Mouse (Mus musculus) heart, adult 9 months (tissue): Measurements from ENCODE around the gene Stip1.
"Not testable (repeated sequence)": the region's sequence is repeated elsewhere in the genome, so short reads cannot be mapped to it uniquely, and the experiment has no call there.

ENCODE experiments used
- DNase-seq, 2 experiments: peaks; one replicate each; pipeline ENCODE4 v3.0.0; 2022; ENCODE audit warnings: low spot score in 2 of 2

Gene Stip1

DNA sequence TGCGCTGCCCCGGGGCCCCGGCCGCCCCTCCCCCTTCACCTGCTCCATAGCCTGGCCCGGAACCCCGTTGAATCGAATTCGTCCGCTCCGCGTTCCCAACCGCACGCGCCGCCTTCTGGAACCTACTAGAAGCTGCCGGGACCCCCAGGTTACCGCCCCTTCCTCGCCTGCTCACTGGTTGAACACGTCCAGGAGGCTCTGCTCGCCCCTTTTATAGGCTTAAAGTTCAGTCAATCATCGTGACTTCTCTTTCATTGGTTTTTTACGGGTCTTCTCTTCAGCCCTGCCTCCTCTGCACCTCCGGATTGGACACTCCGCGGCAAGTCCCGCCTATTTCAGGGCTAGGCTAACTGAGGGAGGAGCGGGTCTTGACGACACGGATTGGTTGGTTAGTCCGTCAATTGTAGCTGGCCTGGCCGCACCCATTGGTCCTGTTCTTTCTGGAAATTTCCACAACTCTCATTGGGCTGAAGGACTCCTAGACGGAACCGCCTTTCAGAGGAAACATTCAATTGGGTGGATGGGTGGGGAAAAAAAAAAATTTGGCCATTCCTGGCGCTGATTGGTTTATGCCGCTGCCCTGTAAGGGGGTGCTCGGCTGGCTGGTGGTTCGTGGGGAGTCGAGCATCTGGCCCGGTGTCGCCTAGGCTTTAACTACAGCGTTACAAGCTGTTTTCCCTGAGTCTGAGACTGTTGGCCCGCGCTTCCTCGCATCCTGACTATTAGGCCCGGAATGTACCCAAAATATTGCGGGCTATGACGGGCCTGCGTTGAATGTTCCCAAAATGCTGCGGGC lies at the start of gene Stip1:
TSS of gene Stip1 (minus strand) at position 127 of the 796 bp plus-strand sequence.
- DNase-seq = peak; percentile 100

DNA sequence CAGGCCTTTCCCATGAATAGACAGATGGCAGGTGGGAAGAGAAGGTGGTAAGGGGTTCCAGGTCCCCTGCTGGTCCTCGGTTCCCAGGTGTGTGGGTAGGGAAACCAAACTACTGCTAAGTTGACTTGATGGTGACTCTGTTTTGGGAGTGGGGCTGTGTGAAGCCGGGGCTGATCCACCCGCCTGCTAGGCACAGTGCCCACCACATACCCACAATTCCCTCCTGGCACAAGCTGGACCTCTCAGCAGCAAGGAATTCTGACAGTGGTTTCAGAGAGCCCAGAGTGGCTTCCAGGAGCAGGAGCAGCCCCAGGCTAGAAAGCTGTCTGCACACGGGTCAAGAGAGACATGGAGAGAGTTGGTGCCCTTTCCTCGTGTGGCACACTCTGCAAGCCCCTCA lies 49.3 kb upstream of the Stip1 start:
- DNase-seq = no peak

DNA sequence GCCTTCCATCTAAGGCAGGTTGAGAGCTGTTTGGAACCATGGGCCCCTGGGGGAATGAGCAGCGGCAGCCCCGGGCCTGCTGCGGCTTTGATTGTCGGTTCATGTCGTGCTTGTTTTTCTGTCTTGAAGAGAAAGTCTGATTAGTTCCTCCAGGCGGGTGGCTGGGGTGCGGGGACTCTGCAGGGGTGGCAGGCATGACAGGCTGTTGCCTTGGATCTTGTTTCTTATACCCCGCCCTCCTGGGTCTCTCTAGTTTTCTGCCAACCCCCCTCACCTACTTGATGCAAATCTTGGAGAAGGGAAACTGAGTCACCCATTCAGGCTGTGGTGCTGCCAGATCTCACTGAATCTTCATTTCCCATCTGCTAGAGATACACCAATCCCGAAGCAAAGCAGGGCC lies 48.8 kb upstream of the Stip1 start:
- no peak for DNase-seq

DNA sequence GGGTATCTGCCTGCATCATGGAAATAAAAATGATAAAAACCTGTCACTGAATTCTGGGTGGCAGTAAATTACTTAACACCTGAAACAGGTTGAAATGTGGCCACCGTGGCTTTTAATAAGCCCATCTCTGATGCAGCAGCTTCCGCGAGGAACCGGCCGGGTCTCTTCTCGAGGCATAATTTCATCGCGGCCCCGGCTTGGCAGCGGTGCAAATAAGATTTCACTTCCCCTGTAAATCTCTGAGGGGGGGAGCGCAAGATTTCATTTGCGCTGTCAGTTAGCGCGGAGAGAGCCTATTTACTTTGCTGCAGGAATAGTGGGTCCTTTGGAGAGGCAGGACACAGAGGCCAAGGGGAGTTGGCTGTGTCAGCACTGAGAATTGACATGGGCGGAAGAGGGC lies 45.0 kb upstream of the Stip1 start:
- no peak for DNase-seq

DNA sequence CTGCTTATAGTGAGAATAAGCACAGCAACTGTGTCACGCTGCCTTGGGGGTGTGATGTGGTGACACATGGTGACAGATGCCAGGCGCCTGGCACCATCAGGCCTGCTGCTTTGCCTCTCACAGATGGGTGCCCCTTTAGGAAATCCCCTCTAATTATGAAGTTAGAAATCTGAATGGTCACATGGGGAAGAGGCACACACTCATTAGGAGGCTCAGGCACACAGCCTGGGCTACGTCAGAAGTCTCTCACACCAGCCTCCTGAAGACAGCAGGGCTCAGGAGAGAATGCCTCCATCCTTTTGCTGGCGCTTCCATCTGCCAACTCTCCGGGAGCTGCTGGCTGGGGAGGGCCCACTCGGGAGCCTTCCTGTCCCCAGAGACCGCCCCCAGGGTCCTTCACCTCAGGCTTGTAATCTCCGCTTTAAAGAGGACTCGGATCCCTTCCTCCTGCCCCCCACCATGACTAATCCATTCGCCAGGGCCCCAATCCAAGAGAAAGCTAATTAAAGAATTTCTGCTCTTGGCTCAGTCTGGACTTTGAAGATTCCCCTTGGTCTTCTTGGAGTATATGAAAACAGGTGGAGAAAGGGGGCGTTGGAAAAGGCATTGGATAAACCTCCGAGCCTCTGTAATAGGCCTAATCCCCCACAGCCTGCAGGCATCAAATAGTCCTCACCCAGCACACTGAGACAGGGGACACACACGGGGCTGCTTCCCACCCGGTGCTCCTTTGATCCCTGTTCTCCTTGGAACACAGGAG lies 43.4 kb upstream of the Stip1 start:
- DNase-seq = no peak

DNA sequence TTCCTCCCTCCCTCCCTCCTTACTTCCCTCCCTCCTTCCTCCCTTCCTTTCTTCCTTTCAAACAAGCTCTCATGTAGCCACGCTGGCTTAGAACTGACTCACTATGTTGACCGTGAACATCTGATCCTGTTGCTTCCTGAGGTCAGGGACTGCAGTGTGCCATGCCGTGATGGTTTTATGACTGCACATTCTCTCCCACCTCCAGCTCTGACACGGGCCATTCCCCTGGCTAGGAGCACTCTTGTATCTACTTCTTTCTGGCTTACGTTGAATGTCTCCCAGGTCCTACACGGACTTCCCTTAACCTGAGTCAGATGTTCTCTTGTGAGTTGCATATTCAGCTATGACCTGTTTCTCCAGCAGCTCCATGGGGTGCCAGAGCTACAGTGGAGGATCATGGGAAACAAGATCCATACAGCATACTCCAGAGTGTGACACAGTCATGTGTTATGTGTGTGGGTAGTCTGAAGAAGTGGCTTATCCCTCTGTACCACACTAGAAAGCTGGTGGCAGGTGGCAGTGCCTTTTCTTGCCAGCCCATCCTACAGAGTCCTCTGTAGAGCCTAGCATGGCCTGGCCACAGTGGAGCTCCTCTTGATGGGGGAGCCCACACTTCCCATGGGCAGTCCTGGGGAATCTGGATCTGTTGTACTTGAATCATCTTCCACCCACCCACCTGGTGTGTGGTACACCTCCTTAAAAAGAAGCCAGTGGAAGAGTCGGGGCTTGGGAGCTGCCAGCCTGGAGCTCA lies 41.9 kb upstream of the Stip1 start:
- no peak for DNase-seq

DNA sequence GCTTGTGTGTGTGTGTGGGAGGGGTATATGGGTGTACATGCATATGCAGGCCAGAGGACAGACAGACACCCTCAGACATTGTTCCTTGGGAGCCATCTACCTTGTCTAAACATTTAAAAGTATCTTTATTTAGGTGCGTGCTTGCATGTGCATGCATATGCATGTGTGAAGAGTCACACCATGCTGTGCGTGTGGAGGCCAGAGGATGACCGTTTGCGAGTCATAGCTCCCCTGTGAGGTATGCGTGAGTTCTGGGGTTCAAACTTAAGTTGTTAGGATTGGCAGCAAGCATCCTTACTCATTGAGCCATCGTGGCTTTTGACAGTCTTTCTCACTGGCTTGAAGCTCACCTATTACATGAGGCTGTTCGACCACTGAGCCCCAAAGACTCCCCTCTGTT lies 38.5 kb upstream of the Stip1 start:
- DNase-seq = no peak

DNA sequence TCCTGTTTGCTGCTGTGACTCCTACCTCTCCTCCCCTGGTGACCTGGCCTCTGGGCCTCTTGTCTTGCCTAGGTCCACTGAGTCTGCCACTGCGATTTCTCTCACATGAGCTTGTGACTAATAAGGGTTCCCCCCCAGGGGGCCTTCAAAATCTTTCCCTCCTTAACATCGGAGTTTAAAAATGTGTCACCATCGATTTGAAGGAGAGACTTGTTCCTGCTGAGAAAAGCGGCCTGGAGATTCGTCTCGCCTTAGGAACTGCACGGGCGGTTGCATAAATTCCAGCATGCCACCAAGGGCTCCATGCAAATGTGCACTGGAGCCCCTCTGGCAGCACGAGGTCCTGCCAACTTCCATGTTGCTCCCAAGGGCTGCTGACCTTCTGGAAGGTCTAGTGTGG lies 37.9 kb upstream of the Stip1 start:
- no peak for DNase-seq

DNA sequence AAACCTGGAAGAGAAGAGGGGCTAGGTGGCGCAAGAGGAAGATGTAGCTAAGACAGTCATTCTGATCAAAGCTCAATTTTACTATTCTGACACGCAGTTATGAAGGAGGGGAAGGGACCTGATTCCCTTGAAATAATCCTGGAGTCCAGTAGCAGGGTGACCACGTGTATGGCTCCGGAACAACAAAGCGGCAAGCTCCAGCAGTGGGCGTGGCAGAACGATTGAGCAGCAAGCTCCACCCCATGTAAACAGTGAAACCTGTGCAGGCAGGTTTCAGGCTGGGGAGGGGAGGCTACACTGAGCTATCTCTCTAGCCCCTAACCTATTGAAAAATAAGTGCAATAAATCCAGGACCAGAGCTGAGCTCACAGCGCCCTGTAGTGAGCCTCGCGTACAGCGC lies 35.6 kb upstream of the Stip1 start:
- not testable (repeated sequence) for DNase-seq

DNA sequence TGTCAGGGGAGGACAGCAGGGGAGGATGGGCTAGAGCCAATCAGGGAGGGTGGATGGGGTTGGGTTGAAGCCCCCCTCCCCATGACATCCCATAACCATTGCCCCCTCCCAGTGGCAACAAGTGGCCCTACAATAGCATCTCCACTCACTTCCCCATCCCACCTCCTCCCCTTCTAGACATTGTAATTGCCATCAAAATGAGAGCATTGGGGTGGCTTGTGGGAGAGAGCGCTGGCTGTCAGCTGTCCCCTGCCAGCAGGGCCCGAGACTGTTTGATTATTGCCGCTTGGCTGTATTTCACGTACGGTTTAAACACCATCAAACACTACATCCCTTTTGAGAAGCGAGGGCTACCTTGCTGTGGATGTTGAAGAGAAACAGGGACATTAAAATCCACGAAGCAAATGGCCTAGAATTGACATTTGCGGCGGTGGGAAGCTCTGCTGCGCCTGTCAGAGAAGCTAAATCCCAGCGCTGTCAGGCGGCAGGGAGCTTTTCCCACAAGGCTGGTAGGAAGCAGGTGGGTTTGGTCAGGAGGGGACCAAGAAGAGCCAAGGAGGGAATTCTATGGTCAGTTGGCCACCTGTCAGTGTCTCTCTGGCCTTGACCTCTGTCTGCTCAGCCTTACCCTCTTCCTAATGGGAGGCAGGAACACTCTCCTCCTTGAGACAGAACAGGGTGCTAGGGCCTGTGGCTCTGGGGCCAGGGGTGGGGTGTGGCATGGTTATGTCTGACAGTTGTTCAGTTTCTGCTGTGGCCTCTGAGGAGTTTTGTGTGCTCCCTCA lies 34.4 kb upstream of the Stip1 start:
- DNase-seq = no peak

DNA sequence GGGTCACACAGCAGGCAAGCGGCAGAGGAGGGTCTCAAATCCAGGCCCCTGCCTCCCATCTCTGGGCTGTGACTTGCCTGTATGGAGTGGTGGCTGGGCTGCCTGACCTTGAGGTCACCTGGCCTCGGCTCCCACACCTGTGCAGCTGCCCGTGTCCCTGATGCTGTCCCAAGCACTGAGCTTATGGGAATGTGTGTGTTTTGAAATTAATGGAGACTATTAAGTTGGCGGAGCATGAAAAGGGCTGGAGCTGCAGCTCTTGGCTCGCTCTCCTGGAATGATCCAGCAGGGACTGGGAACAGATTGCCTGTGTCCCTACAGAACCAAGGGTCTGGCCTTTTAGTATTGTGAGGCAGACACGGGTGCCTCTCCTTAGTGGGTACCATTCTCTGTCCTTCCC lies 32.5 kb upstream of the Stip1 start:
- no peak for DNase-seq

DNA sequence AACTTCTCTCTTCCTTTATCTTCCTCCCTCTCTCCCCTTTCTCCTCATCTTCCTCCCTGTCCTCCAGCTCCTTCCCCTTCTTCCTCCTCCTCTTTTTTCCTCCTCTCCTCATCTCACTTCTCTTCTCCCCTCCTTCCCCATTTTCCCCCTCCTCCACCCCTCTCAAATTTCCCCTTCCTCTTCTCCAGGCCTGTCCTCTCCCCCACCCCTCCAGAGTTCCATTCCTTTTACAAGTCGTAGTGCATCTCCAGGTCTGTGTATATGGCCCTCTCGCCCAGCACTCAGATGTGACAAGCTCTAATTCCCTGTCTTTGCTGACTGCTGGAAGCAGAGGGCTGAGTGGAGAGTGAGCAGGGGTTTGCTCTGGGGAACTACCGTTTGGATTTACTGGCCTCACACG lies 31.0 kb upstream of the Stip1 start:
- DNase-seq = no peak

DNA sequence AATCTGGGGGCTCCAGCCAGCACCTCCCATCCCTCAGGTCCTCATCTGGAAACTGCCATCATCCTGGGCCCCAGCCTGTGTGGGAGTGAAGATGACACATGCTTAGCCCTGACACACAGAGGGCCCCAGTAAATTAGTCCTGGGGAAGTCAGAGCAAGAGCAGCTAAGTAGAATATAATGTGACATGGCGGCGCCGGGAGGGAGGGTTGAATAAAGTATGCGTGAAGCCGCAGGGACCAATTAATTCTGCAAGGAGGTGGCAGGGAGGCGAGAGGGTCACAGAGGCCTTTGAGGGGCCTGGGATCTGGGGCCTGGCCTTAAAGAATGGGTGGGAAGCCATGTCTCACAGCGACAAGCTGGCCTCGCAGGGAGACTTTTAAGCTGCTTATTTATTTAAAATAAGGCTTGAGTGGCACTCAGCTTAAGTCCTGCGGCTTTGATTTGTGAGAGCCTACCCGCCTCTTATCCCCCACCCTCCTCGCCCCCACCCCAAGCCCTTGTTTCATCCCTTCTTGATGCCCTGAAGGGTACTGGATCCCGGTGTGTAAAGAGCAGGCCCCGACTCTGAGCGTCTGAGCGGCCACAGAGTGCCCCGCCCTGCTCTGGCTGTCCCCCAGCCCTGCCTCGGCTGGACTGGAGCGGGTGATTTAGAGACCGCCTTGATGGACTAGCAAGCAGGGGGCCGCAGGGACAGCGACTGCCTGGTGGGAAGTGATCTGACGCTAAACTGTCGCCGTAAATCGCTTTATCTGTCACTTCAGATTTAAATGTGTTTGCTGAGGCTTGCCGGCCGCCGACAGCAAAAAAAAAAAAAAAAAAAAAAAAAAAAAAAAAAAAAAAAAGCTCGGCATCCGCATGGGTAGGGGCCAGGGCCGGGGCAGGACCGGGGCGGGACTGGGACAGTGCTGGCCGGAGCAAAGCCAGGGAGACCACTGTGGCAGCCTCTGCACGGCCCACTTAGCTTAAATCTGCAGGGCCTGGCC lies 30.3 kb upstream of the Stip1 start:
- DNase-seq = no peak

DNA sequence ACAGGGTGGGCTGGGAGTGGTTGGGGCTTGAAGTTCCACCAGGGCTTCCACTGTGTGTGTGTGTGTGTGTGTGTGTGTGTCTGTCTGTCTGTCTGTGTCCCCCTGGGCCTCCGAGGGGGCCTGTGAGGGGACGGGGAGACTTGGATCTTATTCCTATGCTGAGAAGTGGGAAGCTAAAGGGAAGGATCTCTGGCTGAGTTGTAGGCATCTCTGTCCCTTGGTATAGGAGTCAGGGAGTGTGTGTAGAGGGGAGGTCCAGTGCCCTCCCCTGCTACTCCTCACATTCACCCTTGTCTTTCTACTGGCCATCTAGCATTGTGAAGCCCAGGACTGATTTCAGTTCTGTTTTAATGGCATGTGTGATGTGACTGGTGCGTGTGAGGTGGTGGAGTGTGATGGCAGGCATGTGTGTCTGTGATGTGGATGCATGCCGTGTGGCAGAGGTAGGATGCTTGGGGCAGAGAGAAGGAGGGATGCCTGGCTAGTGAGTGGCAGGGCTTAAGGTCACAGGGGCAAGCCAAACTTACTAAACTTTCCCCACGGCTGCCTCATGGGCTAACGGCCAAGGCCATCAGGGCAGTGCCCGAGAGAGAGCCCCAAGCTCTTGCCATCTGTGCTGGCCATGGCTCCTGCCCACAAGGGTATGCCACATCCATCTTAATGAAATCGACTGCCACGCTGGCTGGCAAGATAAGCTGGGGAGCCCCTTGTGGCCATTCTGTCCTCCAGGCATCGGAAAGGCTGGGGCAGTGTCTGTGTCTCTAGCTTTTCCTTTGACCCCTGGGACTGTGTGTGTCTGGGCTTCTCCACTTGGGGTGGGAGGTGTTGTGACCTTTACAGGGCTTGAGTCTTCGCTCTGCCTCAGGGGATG lies 29.1 kb upstream of the Stip1 start:
- DNase-seq = no peak

DNA sequence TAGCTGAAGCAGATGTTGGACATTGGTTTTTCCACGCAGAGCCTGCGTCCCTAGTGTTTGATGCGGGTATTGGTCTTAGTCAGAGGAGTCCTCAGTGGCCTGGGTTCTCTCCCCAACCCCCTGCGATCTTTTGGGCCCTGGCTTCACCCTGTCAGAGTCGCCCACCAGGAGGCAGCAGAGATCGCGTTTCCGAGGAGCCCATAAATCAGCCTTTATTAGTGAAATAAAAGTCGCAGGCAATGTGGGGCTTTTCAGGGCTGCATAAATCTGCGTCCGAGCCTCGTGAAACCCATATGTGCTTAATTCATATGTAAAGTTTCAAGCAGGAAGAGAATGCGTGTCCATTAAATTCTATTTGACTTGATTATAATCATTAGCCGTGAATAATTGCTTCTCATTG lies 28.4 kb upstream of the Stip1 start:
- DNase-seq = peak; percentile 20 to 58

DNA sequence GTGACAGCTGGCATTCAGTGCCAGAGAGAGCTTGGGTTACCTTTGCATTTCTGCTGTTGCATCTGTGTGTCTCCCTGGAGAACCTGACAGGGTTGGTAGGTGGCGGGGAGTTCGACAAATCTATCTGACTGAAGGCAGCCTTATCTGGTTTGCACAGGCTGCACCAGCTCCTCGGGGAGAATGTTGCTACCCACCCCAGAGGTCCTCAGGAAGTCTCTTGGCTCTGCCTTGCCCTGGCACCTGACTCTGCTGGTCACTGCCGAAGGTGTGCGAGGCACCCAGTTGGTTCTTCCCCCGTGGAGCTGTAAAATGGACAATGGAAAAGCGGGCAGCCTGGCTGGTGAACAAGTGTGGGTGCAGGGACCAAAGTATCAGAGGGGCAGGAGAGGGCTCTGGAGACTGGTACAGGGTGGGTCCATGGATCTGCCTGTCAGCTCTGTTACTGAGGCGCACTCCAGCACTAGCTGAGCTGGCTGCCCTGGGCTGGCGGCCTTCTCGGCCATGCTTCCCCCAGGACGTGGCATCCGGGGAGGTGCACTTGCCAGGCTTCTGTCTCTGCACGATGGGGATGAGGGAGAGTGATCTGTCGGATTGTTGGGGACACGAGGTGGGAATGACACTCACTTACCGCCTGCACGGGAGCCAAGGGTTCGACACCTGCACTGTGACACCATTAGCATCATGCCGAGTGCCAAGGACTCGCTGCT lies 27.7 kb upstream of the Stip1 start:
- no peak for DNase-seq

DNA sequence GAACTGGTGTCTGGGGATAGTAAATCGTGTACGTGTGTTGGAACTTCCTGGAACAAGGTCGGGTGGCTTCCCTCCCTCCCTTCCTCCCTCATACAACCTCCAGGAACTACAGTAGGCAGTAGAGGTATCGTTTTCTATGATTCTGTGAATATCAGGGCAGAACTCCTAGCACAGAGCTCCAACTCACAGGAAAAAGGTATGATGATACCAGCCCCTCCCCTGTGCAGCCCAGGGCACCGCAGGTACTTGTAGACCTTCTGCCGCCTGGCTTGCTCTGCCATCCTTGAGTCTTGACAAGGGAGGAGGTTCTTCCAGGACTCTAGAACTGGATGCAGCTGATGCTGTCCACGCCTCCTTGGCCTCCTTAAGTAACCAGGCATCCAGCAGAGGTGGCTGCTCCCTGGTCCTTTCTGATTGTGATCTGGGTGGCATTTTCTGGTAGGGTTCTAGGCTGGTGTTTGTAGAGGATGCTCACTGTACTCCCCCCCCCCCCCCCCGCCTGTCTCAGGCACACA lies 27.1 kb upstream of the Stip1 start:
- no peak for DNase-seq

DNA sequence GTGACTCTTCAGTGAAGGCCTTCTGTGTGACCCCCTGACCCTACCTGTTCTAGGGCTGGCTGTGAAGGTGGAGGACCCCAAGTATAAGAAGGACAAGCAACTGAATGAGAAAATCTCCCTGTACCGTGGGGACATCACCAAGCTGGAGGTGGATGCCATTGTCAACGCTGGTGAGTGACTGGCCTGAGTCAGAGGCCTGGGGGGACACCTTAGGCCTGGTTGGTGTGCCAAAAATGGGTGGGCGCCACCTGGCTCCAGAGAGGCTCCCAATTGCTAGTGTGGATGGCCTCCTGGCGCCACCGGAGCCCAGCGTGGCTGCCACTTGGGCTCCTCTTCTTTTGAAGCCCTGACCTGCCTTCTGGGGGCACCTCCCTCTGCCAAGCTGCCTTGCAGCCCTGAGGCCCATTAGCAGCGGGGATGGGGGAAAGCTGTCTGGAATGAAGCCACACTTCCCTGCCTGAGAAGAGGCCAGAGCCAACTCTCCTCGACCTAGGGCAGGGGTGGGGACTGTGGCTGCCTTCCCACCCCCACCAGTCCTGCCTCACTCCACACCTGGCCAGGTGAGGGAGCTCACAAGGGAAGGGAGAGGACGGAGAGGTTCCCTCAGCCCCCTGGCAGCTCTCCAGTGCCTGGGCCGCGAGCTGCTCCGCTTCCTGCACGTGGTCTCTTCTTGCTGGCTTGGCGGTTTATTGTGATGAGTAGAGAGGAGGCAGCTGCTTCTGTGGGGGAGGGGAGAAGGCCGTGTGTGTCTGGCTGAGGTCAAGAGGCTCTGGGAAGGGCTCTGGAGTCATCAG lies 26.5 kb upstream of the Stip1 start:
- DNase-seq = peak in 1 of 2 experiments; percentile 30
